In the genomic region with DNA sequence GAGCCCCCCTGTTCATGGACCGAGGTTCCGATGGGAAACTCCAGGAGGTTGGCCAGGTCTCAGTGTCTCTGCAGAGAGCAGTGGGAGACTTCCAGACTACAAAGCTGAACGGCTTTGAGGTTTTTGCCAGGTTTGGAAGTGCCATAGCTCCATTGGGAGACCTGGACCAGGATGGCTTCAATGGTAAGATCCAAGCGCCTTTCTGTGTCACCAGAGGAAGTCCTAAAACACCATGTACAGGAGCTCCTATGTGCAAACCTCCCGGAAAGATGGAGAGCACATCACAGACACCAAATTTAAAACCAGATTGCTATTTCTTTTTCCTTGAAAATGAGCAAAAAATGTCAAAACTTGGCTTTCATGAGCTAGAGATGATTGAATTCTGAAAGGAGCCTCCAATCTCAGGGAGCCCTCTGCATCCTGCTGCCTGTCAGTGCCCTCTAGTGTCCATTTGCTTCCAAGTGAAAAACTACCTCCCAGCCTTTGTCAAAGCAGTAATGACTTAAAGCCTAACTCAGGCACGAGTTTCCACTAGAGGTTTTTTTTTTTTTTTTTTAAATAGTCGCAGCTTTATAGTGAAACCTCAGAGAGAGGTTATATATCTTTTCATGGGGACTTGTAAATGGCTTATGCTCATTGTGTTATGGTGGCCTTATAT, we compare ENCODE assay signal across 8 mouse cellular contexts. TPM values are rescaled to one million over a fixed set of nuclear protein-coding genes. Genes with fewer than 3 reads are reported as not detected.
DNase-seq lines count a peak whose midpoint lies in the region; ATAC-seq and TF ChIP-seq lines count a peak whose summit lies in the region.

No protein-coding gene starts in this region.

- H3K9ac ChIP-seq in liver, embryonic 12.5 days: no peak overlapping the region
- no peak overlapping the region for H3K9ac ChIP-seq in lung, embryonic 14.5 days

- ATAC-seq in liver, embryonic 12.5 days: no peak
- ATAC-seq in lung, embryonic 14.5 days (ENCODE audit: insufficient read depth): peak; percentile 78; the same call in 1 of the 2 replicates

- peaks cover 5% of the 10 kb centered on the region; the same call in 1 of the 2 replicates for H3K4me1 ChIP-seq in liver, embryonic 12.5 days
- no peaks in the 10 kb centered on the region for H3K4me1 ChIP-seq in lung, embryonic 14.5 days (ENCODE audit: insufficient read depth)

- peak; percentile 81 for TF ChIP-seq CTCF in lung, embryonic 14.5 days (IDR thresholded peaks at IDR 0.05; ENCODE audit: low read depth)

- no peak overlapping the region for H3K4me3 ChIP-seq in liver, embryonic 12.5 days
- no peak overlapping the region for H3K4me3 ChIP-seq in lung, embryonic 14.5 days (ENCODE audit: low read depth, low read length)

- WGBS in liver, embryonic 12.5 days (ENCODE audit: insufficient replicate concordance): 53% methylated on average over 7 of the region's 7 CpGs
- 56% methylated on average over 7 of the region's 7 CpGs for WGBS in lung, embryonic 14.5 days

- DNase-seq in liver: peak; percentile 20
- DNase-seq in ZHBTc4 (ENCODE audit: low read depth, low spot score): peak; percentile 66
- DNase-seq in cerebellum, postnatal 36 days: peak; percentile 46 to 60
- DNase-seq in gastrocnemius, postnatal 14 days: peak; percentile 47
- DNase-seq in kidney, postnatal 10 days: peak; percentile 75
- DNase-seq in lung, embryonic 14.5 days: peak; percentile 87
- peak; percentile 64 for DNase-seq in telencephalon, adult 2 months (ENCODE audit: low read depth, low spot score)

- H3K9me3 ChIP-seq in liver, embryonic 12.5 days (replicated peaks): no peaks in the 10 kb centered on the region
- no peaks in the 10 kb centered on the region for H3K9me3 ChIP-seq in lung, embryonic 14.5 days (ENCODE audit: low read depth, low read length)

- intact Hi-C loops in gastrocnemius, postnatal 14 days (cut with DNase I; ENCODE audit: low total_unique reads): loop anchor here (5.0 to 10.0 kb wide), 2 partner anchors 66 to 144 kb away; no protein-coding TSS in a partner anchor

- H3K36me3 ChIP-seq in liver, embryonic 12.5 days: peaks cover 29% of the 10 kb centered on the region
- peaks cover 48% of the 10 kb centered on the region for H3K36me3 ChIP-seq in lung, embryonic 14.5 days (ENCODE audit: insufficient read depth)

- no peak overlapping the region for H3K4me2 ChIP-seq in liver, embryonic 12.5 days
- H3K4me2 ChIP-seq in lung, embryonic 14.5 days: no peak overlapping the region

- H3K27ac ChIP-seq in liver, embryonic 12.5 days: no peak overlapping the region
- H3K27ac ChIP-seq in lung, embryonic 14.5 days (ENCODE audit: low read depth): no peak overlapping the region

- H3K27me3 ChIP-seq in liver, embryonic 12.5 days (replicated peaks): no peaks in the 10 kb centered on the region
- no peaks in the 10 kb centered on the region for H3K27me3 ChIP-seq in lung, embryonic 14.5 days (ENCODE audit: insufficient read depth, low read length)

RNA-seq across cellular contexts. Expression of a gene that starts 41.2 kb away (rescaled TPM):
- 0.53 and 0.57 TPM in 2 replicates for polyA plus RNA-seq in liver, embryonic 12.5 days (2016; fragmentation: Nextera tagmentation; extraction: Ambion mirVana)
- total RNA-seq in gastrocnemius, postnatal 14 days (2021): 1 to 10 TPM; 2.6 to 2.8 TPM
- polyA plus RNA-seq in lung, embryonic 14.5 days (2014; fragmentation: Nextera tagmentation; extraction: Ambion mirVana): 2.2 and 2.4 TPM in 2 replicates

RNA-seq across cellular contexts. Expression of a gene that starts 47.1 kb away (rescaled TPM):
- polyA plus RNA-seq in liver, embryonic 12.5 days (2016; fragmentation: Nextera tagmentation; extraction: Ambion mirVana): 22.7 and 24.5 TPM in 2 replicates
- total RNA-seq in gastrocnemius, postnatal 14 days (2021): 10 to 100 TPM; 46.3 to 58.0 TPM
- 66.8 and 77.0 TPM in 2 replicates for polyA plus RNA-seq in lung, embryonic 14.5 days (2014; fragmentation: Nextera tagmentation; extraction: Ambion mirVana)

Comparison
In these comparisons a context has a peak if more than half of its experiments do, and no peak if none do; other contexts are left out.
1. DNase-seq: peak in every context shown above with its lines; median percentile 87 in lung, embryonic 14.5 days; 75 in kidney, postnatal 10 days; 66 in ZHBTc4; 64 in telencephalon, adult 2 months; 53 in cerebellum, postnatal 36 days; 47 in gastrocnemius, postnatal 14 days; 20 in liver.